Mouse (Mus musculus): ENCODE measurements around the gene Hmgb3.

Hmgb3 gene

GRCm38 (mm10) chrX:71589181-71589580 lies 33.5 kb downstream of the Hmgb3 start:
- no peak for DNase-seq (ENCODE audit: low read depth, low spot score)

- peak; percentile 20 for DNase-seq (ENCODE audit: low read depth, low spot score)
Measured at GRCm38 (mm10) chrX:71601052-71601611, 45.4 kb downstream of the Hmgb3 start.

All from ES-CJ7 (cell line).